Mouse (Mus musculus): Measurements from ENCODE around the gene Crtam.

The Crtam gene

GRCm38 (mm10) chr9:41011512-41012436, 7.3 kb upstream of the Crtam start:
- in situ Hi-C loops (cut with MboI, MseI): no loop called here

- in situ Hi-C loops (cut with MboI, MseI): no loop called here
These were observed 3.4 kb upstream of the Crtam start for GRCm38 (mm10) chr9:41007785-41008184.

- in situ Hi-C loops (cut with MboI, MseI): no loop called here
These were observed 7.2 kb downstream of the Crtam start for GRCm38 (mm10) chr9:40997116-40997779.

- in situ Hi-C loops (cut with MboI, MseI): loop anchor here (5.0 kb wide), 1 partner anchor 193 kb away; no protein-coding TSS in a partner anchor
These were observed 10.4 kb downstream of the Crtam start for GRCm38 (mm10) chr9:40994075-40994474.

- in situ Hi-C loops (cut with MboI, MseI): loop anchor here (5.0 kb wide), 1 partner anchor 196 kb away; no protein-coding TSS in a partner anchor
These were observed 12.9 kb downstream of the Crtam start for GRCm38 (mm10) chr9:40991511-40991910.

GRCm38 (mm10) chr9:40989940-40990588, 14.4 kb downstream of the Crtam start:
- in situ Hi-C loops (cut with MboI, MseI): loop anchor here (5.0 kb wide), 1 partner anchor 197 kb away; no protein-coding TSS in a partner anchor

GRCm38 (mm10) chr9:40984313-40984712, 20.1 kb downstream of the Crtam start:
- in situ Hi-C loops (cut with MboI, MseI): loop anchor here (5.0 kb wide), 1 partner anchor 43 kb away; no protein-coding TSS in a partner anchor

- in situ Hi-C loops (cut with MboI, MseI): loop anchor here (5.0 kb wide), 1 partner anchor 44 kb away; no protein-coding TSS in a partner anchor
These were observed 20.7 kb downstream of the Crtam start for GRCm38 (mm10) chr9:40983758-40984157.

GRCm38 (mm10) chr9:40982480-40982879, 21.9 kb downstream of the Crtam start:
- in situ Hi-C loops (cut with MboI, MseI): loop anchor here (5.0 kb wide), 1 partner anchor 45 kb away; no protein-coding TSS in a partner anchor

GRCm38 (mm10) chr9:40974042-40974801, 30.2 kb downstream of the Crtam start:
- in situ Hi-C loops (cut with MboI, MseI): no loop called here

GRCm38 (mm10) chr9:40964418-40964714, 40.1 kb downstream of the Crtam start:
- in situ Hi-C loops (cut with MboI, MseI): no loop called here

- in situ Hi-C loops (cut with MboI, MseI): no loop called here
These were observed 40.6 kb downstream of the Crtam start, which contains the start of gene Jhy for GRCm38 (mm10) chr9:40963586-40964417. TSS of gene Jhy (minus strand) at chr9:40964118.

- in situ Hi-C loops (cut with MboI, MseI): no loop called here
These were observed 43.0 kb downstream of the Crtam start for GRCm38 (mm10) chr9:40961401-40961800.

- in situ Hi-C loops (cut with MboI, MseI): loop anchor here (25.0 kb wide), 1 partner anchor 112 kb away; no protein-coding TSS in a partner anchor
These were observed 55.3 kb downstream of the Crtam start for GRCm38 (mm10) chr9:40949039-40949615.

- in situ Hi-C loops (cut with MboI, MseI): loop anchor here (25.0 kb wide), 1 partner anchor 111 kb away; no protein-coding TSS in a partner anchor
These were observed 56.0 kb downstream of the Crtam start for GRCm38 (mm10) chr9:40948473-40948872.

GRCm38 (mm10) chr9:40947131-40947530, 57.3 kb downstream of the Crtam start:
- in situ Hi-C loops (cut with MboI, MseI): loop anchor here (25.0 kb wide), 1 partner anchor 110 kb away; no protein-coding TSS in a partner anchor

GRCm38 (mm10) chr9:40937425-40937824, 67.0 kb downstream of the Crtam start:
- in situ Hi-C loops (cut with MboI, MseI): loop anchor here (5.0 to 25.0 kb wide), 2 partner anchors 90 to 100 kb away; no protein-coding TSS in a partner anchor

- in situ Hi-C loops (cut with MboI, MseI): loop anchor here (25.0 kb wide), 1 partner anchor 96 kb away; no protein-coding TSS in a partner anchor
These were observed 71.1 kb downstream of the Crtam start for GRCm38 (mm10) chr9:40933323-40933722.

- in situ Hi-C loops (cut with MboI, MseI): loop anchor here (25.0 kb wide), 1 partner anchor 90 kb away; no protein-coding TSS in a partner anchor
These were observed 77.0 kb downstream of the Crtam start for GRCm38 (mm10) chr9:40927351-40927980.

Measured in regulatory T cell (primary cell).